Mouse (Mus musculus) layer of hippocampus, adult 18-20 months (tissue): ENCODE results near the gene Kcnj6. TPM values are rescaled to one million over a fixed set of nuclear protein-coding genes. Genes with fewer than 3 reads are reported as not detected.

Experiments used
- DNase-seq, 2 experiments: peaks; one replicate each; pipeline ENCODE4 v3.0.0; 2022; ENCODE audit warnings: low spot score in 2 of 2
- microRNA-seq, 2 experiments: library from miRNA; unstranded; fragments of <30 nt; microRNA quantifications; one replicate each; pipeline ENCODE4 v1.2.0; 2021
- total RNA-seq, 2 experiments: library from RNA; stranded (reverse); gene quantifications; 2 replicates each; pipeline ENCODE4 v1.2.3; 2021

Kcnj6 gene
- total RNA-seq, 2 experiments from 2014 or later: 110 to 117 TPM

DNA sequence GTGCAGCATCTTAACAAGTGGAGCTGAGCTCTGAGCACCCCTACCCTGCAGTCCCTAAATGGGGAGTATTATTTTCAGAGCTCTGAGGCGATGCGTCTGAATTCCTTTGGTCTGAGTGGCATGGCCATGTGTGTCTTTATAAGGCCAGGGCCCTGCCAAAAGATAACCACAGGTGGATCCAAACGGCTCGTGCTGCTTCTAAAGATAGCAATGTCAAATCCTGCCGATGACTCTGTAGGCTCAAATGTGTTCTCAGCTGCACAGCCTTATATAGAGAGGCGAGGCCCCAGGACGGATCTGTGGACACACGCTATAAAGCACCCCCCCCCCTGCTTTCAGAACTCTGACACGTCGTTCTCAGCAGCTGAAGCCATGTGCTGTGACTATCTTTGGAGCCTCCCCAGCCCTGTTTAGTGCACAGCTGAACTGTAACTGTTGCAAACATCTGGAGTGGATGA is 275.9 kb downstream of the Kcnj6 start:
- DNase-seq: no peak

DNA sequence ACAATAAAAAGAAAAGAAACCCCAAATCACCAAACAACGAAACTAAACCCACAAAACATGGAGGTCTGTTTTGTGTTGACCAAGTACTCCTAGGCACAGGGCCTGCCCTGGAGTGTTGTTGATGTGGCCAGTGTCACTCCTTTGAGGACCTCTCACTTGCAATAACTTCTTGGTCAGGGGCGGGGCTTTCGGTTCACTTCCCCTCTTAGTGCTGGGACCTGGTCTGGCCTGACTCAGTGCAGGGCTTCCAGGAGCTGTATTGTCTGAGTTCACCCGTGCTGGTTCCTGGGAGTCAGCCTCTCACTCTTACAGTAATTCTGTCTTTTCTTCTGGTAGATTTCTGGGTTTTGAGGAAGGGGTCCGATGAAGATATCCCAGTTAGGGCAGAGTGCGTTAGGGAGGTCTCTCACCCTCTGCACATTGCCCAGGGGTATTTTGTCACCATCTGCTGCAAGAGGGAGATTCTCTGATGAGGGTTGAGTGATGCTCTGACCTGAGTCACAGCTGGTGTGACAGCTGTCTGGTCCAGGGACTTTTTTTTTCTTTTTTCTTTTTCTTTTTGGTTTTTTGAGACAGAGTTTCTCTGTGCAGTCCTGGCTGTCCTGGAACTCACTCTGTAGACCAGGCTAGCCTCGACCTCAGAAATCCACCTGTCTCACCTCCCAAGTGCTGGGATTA is 276.9 kb downstream of the Kcnj6 start:
- no peak for DNase-seq

DNA sequence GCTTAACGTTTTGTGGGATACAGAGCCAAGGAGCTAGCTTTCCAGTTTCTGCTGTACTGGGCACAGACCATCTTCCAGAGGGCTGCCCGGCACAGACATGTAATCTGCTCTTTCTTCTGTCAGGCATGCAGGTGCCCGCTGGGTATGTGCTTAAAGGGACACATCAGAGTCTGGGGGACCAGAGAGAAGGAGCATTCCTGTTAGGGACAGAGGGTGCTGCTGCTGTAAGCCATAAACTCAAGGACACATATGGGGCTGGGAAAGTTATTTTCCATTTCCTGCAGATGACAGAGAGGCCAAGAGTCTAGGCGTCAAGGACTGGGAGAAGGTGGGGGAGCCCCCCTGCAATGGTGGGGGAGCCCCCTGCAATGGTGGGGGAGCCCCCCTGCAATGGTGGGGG is 278.0 kb downstream of the Kcnj6 start:
- DNase-seq: no peak

DNA sequence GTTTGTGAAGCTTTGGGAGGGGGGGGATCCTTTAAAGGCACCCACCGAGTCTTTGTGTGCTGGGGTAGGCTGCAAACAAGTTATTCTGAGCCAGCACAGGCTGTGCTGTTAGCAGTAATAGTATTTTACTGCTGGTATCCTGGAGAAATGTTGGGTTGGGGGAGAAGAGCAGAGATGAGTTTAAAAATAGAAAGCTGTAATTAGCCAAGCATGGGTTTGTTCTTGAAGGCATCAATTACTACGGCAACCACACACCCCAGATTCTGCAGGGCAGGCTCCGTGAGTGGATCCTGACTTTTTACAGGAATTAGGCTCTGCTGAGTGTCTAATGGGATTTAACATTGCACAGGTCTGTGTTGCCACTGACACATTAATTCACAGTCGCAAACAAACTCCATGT is 278.6 kb downstream of the Kcnj6 start:
- peak in 1 of 2 experiments; percentile 36 for DNase-seq

DNA sequence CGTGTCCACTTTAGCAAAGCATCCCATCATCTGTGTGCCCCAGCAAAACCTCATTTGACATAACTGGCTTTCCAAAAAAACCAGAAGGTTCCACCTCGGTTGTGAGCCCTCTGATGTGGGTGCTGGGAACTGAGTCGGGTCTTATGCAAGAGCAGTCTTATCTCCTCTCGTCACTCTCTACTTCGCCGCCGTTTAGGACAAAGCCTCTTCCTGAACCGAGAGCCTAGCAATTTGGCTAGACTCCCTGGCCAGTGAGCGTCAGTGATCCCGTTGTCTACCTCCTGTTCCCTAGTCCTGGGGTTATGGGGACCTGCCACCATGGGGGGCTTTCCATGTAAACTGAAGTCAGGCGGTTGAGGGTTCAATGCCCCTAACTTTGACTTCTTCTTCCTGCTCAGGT is 280.4 kb downstream of the Kcnj6 start:
- DNase-seq: no peak

DNA sequence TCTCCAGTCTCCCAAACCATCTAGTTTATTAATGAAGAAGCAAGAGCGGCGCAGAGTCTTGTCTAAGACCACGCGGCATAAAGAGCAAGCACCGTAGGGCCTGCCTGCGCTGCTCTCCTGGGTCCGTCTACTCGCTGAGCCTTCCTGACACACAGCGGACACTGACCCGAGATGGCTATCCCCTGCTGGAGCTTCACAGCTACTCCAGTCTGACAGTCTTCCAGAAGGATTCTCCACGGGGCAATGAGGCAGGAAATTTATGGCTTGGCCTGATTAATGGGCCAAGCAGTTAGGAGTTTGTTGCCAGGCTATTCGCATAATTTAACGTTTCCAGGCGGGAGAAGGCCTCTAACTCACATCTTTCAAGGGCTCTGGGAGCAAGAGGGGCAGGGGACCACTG is 283.0 kb downstream of the Kcnj6 start:
- DNase-seq: no peak

DNA sequence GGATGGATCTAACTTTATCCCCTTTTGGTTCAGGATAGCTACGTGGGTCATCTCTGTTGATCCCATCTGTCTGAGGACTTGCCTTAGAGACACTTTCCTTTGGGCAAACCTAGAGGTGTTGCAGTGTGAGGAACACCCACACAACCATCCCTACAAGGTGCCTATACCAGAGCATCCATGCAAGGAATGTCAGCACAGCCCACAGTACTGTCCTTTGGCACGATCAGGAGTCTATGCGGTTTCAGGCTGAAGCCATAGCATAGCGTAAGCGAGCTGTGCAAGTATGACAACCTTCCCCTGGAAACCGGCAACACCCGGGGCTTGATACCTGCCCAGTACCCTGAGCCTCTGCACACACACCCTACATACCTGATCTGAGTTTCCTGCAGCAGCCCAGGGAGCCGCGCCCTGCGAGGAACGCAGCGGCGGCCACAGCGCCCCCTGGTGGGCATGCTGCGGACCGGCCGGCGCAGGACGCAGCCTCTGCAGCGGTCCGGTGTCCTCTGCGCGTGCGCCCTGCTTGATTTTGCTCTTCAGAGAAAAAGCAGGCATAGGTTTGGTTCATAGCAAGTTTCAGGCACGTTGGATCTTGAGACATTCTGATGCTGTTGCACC is 283.9 kb downstream of the Kcnj6 start:
- peak; percentile 73 to 88 for DNase-seq

DNA sequence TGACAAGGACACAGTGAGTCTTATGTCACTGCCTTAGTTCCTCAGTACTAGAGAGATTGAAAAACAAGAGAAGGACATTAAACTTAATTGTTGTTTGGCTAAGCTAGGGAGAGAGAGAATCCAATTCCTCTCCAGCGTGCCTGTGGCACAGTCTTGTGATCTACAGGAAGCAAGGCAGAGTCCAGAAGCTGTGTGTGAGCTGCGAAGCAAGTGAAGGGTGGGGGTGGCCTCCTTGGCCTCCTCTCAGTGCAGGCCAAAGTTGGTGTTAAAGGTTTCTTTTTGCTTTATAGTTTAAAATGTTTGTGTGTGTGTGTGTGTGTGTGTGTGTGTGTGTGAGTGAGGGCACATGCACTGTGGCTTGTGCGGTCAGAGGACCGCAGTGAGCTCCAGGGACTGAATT is 295.5 kb downstream of the Kcnj6 start:
- DNase-seq: no peak

DNA sequence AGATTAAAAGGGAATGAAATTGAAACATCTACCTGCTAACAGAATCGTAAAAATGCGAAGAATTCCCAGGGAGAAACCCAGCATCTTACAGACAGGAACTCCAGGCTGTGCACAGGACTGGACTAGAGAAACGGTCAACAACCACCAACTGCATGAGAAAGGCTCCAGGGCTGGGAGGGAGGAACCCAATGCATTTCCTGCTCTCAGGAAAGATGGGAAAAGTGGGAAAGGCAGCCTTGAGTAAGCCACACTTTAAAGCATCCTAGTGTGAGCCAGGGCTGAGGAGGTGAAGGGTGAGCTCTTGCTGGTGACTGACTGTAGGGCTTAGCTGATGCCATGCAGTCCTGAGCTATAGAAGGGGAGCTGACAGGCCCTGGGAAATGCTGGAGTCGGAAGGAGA is 296.4 kb downstream of the Kcnj6 start:
- no peak for DNase-seq

Small RNA genes lying within 50 kb of the gene (microRNA-seq; reads per million reads assigned to microRNA genes)
- gene Gm22745: 0 reads per million in 2 experiments
